Mouse (Mus musculus) G1E (cell line): ENCODE results near the gene Rab10.
A peak's percentile ranks its signal among the peaks of the same experiment; 100 is the strongest.

Source experiments
- CTCF ChIP-seq: IDR thresholded peaks from 2 replicates; pipeline ENCODE4 v1.5.1; 2012; ENCODE audit warnings: low read depth, low read length, inconsistent platforms, mixed read lengths
- GATA1 ChIP-seq: IDR thresholded peaks from 2 replicates; pipeline ENCODE4 v1.6.1; 2012; ENCODE audit warnings: borderline replicate concordance, low read length, inconsistent platforms, mixed read lengths
- GATA2 ChIP-seq: IDR thresholded peaks from 2 replicates; pipeline ENCODE4 v1.6.1; 2012; ENCODE audit warnings: low read depth, low read length, inconsistent platforms, borderline replicate concordance
- POLR2AphosphoS5 ChIP-seq: IDR thresholded peaks from 2 replicates; pipeline ENCODE4 v1.6.1; 2012; ENCODE audit warnings: low read depth, low read length, inconsistent platforms; ENCODE audit not compliant: insufficient replicate concordance
- TAL1 ChIP-seq: conservative IDR thresholded peaks from 2 replicates; pipeline ENCODE4 v1.6.1; 2012; ENCODE audit warnings: low read depth, low read length, inconsistent platforms, mixed read lengths

DNA sequence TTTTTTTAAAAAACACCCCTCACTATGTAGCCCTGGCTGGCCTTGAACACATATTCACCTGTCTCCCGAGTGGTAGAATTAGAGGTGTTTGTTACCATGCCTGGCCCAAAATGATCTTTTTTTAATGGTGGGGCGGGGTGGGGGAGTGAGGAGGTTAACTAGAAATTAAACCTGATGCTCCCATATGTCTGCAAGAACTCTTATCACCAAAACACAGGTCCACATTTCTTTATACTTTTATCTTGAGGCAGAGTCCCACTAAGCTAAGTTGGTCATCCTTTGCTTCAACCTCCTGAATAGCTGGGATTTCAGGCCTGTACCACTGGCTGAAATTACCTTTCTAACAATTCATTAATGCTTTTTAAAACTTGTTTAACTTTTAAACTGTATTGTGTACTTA, 13.7 kb downstream of the Rab10 start:
- TF ChIP-seq CTCF (no peak), GATA1 (no peak), TAL1 (peak; percentile 52), POLR2AphosphoS5 (no peak), GATA2 (no peak)
